Mouse (Mus musculus) limb, embryonic 14.5 days (tissue): ENCODE measurements around the gene Gjb1. TPM values are rescaled to one million over a fixed set of nuclear protein-coding genes. Genes with fewer than 3 reads are reported as not detected.
A peak's percentile ranks its signal among the peaks of the same experiment; 100 is the strongest.

Experiments
- ATAC-seq: fragments of 200-750 bp; cut with Nextera tagmentation; 2 replicates; pipeline ENCODE4 v1.8.0; 2017; ENCODE audit warnings: low read depth, moderate number of reproducible peaks, moderate TSS enrichment; ENCODE audit not compliant: low FRiP score
- DNase-seq: peaks from one replicate; pipeline ENCODE4 v3.0.0-alpha.2; 2015; ENCODE audit warnings: low spot score
- H3K27ac ChIP-seq: fragments of 300-500 bp; sonication (generic); replicated peaks from 2 replicates; pipeline ENCODE4 v1.5.1; 2014; ENCODE audit warnings: low read depth, mild to moderate bottlenecking, low read length, moderate library complexity, mixed read lengths
- H3K27me3 ChIP-seq: fragments of 300-500 bp; sonication (generic); 2 replicates; pipeline ENCODE4 v1.6.1; 2014; ENCODE audit warnings: low read length, mixed read lengths; ENCODE audit not compliant: control insufficient read depth, insufficient read depth
- H3K36me3 ChIP-seq: fragments of 300-500 bp; sonication (generic); 2 replicates; pipeline ENCODE4 v1.6.1; 2014; ENCODE audit warnings: mild to moderate bottlenecking, low read length, moderate library complexity, mixed read lengths; ENCODE audit not compliant: control insufficient read depth, insufficient read depth
- H3K4me1 ChIP-seq: fragments of 300-500 bp; sonication (generic); 2 replicates; pipeline ENCODE4 v1.6.1; 2014; ENCODE audit warnings: antibody characterized with exemption, low read length, mixed read lengths; ENCODE audit not compliant: control insufficient read depth, insufficient read depth
- H3K4me2 ChIP-seq: fragments of 300-500 bp; sonication (generic); replicated peaks from 2 replicates; pipeline ENCODE4 v1.6.1; 2014; ENCODE audit warnings: low read depth, mild to moderate bottlenecking, low read length, moderate library complexity; ENCODE audit not compliant: severe bottlenecking
- H3K4me3 ChIP-seq: fragments of 300-500 bp; sonication (generic); replicated peaks from 2 replicates; pipeline ENCODE4 v1.5.1; 2014; ENCODE audit warnings: low read length
- H3K9ac ChIP-seq: fragments of 300-500 bp; sonication (generic); 2 replicates; pipeline ENCODE4 v1.6.1; 2014; ENCODE audit warnings: mild to moderate bottlenecking, low read depth, low read length, moderate library complexity; ENCODE audit not compliant: severe bottlenecking
- H3K9me3 ChIP-seq: fragments of 300-500 bp; sonication (generic); 2 replicates; pipeline ENCODE4 v1.6.1; 2016; ENCODE audit warnings: low read length; ENCODE audit not compliant: control insufficient read depth
- POLR2A ChIP-seq: fragments of 200-500 bp; IDR thresholded peaks from 2 replicates; pipeline ENCODE4 v1.8.0; 2012; ENCODE audit warnings: inconsistent platforms, mild to moderate bottlenecking, moderate library complexity, borderline replicate concordance; ENCODE audit not compliant: insufficient read depth, insufficient read length; ENCODE audit errors: extremely low read depth
- WGBS: fragments of 180-500 bp; shearing (Covaris S2); extraction: QIAGEN DNeasy Blood & Tissue Kit; methylation state at CpG from one replicate; pipeline ENCODE4 v1.1.7; 2014; 5-methylcytosine and 5-hydroxymethylcytosine counted together
- polyA plus RNA-seq, 2 experiments: library from polyadenylated mRNA; depleted of rRNA in 1 of 2; stranded (reverse) in 1 of 2; unstranded in 1 of 2; fragments of >200 nt; fragmentation: Nextera tagmentation in 1 of 2; extraction: Ambion mirVana in 1 of 2; gene quantifications; 2 replicates each; pipeline versions ENCODE4 v1.2.1 to v1.2.3; 2012 to 2014

Gjb1 gene
- polyA plus RNA-seq, 2 experiments = 0.19 TPM; not detected in 1

- no peaks in the 10 kb centered on the region for H3K9me3 ChIP-seq
- H3K9ac ChIP-seq = peak overlapping the region; percentile 70
- H3K4me2 ChIP-seq = peak overlapping the region; percentile 60
- peaks cover 6% of the 10 kb centered on the region for H3K36me3 ChIP-seq
- H3K27ac ChIP-seq = peak overlapping the region; percentile 70
- peak overlapping the region; percentile 57 for H3K4me3 ChIP-seq
- DNase-seq = peak; percentile 8
- H3K27me3 ChIP-seq = no peaks in the 10 kb centered on the region
- ATAC-seq = peak; percentile 20; the same call in 1 of the 2 replicates
- no peaks in the 10 kb centered on the region for H3K4me1 ChIP-seq
- 25% methylated on average over 35 of the region's 36 CpGs for WGBS
- TF ChIP-seq POLR2A = no peak
Observed at GRCm38 (mm10) chrX:101418946-101419724, 43.0 kb downstream of the Gjb1 start.

- peak; percentile 91 for DNase-seq
- Histone ChIP-seq H3K27me3 (no peaks in the 10 kb centered on the region), H3K4me3 (peak overlapping the region; percentile 57), H3K36me3 (peaks cover 6% of the 10 kb centered on the region), H3K27ac (peak overlapping the region; percentile 70), H3K4me2 (peak overlapping the region; percentile 60), H3K4me1 (no peaks in the 10 kb centered on the region), H3K9ac (peak overlapping the region; percentile 70), H3K9me3 (no peaks in the 10 kb centered on the region)
- 21% methylated on average over 43 of the region's 54 CpGs for WGBS
- no peak for TF ChIP-seq POLR2A
- peak; percentile 96 for ATAC-seq
Observed at GRCm38 (mm10) chrX:101419725-101420699, 43.8 kb downstream of the Gjb1 start.

GRCm38 (mm10) chrX:101420700-101421095 lies 44.5 kb downstream of the Gjb1 start, which contains the start of gene Zmym3:
TSS of gene Zmym3 (minus strand) at chrX:101420849.
- no peak for TF ChIP-seq POLR2A
- Histone ChIP-seq H3K4me2 (peak within 1 kb of the TSS; percentile 50), H3K4me1 (no peaks in the 10 kb centered on the region), H3K9ac (peak within 1 kb of the TSS; percentile 70), H3K36me3 (peaks cover under 1% of the 10 kb centered on the region; the same call in 1 of the 2 replicates), H3K27ac (peak within 1 kb of the TSS; percentile 67), H3K27me3 (no peaks in the 10 kb centered on the region), H3K4me3 (peak within 1 kb of the TSS; percentile 57), H3K9me3 (no peaks in the 10 kb centered on the region)
- DNase-seq (no peak), ATAC-seq (no peak)
- 19% methylated on average over 4 of the region's 4 CpGs for WGBS

GRCm38 (mm10) chrX:101423462-101423861 lies 47.3 kb downstream of the Gjb1 start:
- Histone ChIP-seq H3K4me2 (no peak overlapping the region), H3K27me3 (no peaks in the 10 kb centered on the region)
- ATAC-seq = no peak

GRCm38 (mm10) chrX:101427774-101428173 lies 51.6 kb downstream of the Gjb1 start:
- Histone ChIP-seq H3K9ac (no peak overlapping the region), H3K4me1 (no peaks in the 10 kb centered on the region), H3K4me2 (no peak overlapping the region), H3K4me3 (no peak overlapping the region), H3K27me3 (no peaks in the 10 kb centered on the region), H3K27ac (no peak overlapping the region), H3K9me3 (no peaks in the 10 kb centered on the region), H3K36me3 (peaks cover 18% of the 10 kb centered on the region)
- DNase-seq (no peak), ATAC-seq (no peak)
- 10% methylated on average over 1 of the region's 1 CpGs for WGBS
- no peak for TF ChIP-seq POLR2A

More at GRCm38 (mm10) chrX:101423462-101423861, 47.3 kb downstream of the Gjb1 start:
- no peaks in the 10 kb centered on the region for H3K4me1 ChIP-seq
- 82% methylated on average over 2 of the region's 2 CpGs for WGBS
- no peaks in the 10 kb centered on the region for H3K36me3 ChIP-seq
- H3K4me3 ChIP-seq = no peak overlapping the region
- no peak for DNase-seq
- no peaks in the 10 kb centered on the region for H3K9me3 ChIP-seq
- H3K9ac ChIP-seq = no peak overlapping the region
- H3K27ac ChIP-seq = no peak overlapping the region
- TF ChIP-seq POLR2A = no peak
